Mouse (Mus musculus): ENCODE results near the gene Mars.
"Not testable (repeated sequence)": the region's sequence is repeated elsewhere in the genome, so short reads cannot be mapped to it uniquely, and the experiment has no call there.

Mars gene

DNA sequence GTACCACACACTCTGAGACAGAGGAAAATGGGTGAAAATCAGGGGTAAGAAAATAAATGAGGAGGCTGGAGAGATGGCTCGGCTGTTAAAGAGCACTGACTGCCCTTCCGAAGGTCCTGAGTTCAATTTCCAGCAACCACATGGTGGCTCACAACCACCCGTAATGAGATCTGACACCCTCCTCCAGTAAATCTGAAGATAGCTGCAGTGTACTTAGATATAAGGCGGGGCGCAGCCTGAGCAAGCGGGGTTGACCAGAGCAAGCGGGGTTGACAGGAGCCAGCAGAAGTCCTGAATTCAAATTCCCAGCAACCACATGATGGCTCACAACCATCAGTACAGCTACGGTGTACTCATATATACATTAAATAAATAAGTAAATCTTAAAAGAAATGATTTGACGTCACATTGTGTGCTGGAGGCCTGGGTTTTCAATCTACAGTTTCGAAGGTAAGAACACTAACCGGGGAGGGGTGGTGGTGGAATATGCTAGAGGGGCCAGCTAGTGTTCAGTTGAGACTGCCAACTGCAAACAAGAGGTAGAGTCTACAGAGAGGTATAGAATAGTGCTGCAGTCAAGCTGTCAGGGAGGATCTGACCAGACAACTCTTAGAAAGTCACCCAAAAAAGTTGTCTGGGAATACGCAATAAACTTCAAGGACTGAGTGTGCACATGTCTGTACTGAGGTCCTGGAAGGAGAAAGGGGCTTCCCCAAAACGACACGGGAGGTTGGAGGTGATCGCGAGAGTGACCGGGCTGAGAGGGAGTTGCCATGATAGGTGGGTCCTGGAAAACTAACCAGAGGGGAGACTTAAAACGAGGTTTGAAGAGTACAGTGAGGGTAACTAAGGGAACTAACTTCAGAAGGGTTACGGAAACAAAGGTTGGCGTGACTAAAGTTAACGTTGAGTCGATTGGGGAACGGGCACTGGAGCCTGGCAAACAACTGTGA is 787 bp downstream of the Mars start:
- peak in 1 of 2 experiments; percentile 60 for DNase-seq

DNA sequence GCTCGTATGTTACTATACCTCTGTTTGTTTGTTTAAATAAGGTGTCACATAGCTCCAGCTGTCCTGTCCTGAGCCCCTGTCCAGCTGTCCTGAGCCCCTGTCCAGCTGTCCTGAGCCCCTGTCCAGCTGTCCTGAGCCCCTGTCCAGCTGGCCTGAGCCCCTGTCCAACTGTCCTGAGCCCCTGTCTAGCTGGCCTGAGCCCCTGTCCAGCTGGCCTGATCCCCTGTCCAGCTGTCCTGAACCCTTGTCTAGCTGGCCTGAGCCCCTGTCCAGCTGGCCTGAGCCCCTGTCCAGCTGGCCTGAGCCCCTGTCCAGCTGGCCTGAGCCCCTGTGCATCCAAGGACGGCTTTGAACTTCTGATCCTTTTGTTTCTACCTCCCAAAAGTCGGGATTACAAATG is 2.4 kb downstream of the Mars start:
- not testable (repeated sequence) for DNase-seq

DNA sequence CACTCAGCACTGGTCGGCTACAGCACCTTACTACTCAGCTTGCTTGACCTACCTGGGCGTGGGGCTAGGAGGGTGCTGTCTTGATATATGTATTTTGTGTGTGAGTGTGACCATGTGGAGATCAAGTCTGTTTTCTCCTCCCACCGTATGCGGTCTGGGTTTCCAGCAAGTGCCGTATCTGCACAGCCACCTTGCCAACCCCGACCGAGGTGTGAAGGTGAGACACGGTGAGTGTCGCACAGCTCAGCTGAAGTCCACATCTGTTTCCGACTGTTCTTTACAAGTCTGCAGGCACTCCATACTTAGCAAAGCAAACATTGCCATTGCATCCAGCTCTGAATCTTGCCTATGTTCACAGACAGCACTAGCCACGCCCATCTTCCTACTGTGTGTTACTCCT is 8.4 kb downstream of the Mars start:
- DNase-seq, result no peak

DNA sequence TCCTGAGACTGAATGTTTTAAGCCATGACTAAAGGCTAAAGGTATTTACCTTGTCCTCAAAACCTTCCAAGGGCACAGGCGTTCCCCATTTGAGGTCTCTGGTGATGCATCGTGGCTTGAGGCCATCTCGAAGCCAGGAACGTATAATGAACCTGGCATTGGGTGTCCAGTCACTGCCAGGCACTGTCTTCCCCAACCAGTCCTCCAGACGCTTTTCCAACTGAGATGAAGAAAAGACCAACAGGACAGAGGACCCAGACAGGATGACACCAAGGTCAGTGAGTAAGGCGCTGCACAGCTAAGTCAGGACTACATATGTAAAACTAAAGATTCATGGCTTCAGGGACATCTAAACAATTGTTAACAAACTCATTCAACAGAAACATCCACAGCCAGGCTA is 11.2 kb downstream of the Mars start:
- no peak for DNase-seq

DNA sequence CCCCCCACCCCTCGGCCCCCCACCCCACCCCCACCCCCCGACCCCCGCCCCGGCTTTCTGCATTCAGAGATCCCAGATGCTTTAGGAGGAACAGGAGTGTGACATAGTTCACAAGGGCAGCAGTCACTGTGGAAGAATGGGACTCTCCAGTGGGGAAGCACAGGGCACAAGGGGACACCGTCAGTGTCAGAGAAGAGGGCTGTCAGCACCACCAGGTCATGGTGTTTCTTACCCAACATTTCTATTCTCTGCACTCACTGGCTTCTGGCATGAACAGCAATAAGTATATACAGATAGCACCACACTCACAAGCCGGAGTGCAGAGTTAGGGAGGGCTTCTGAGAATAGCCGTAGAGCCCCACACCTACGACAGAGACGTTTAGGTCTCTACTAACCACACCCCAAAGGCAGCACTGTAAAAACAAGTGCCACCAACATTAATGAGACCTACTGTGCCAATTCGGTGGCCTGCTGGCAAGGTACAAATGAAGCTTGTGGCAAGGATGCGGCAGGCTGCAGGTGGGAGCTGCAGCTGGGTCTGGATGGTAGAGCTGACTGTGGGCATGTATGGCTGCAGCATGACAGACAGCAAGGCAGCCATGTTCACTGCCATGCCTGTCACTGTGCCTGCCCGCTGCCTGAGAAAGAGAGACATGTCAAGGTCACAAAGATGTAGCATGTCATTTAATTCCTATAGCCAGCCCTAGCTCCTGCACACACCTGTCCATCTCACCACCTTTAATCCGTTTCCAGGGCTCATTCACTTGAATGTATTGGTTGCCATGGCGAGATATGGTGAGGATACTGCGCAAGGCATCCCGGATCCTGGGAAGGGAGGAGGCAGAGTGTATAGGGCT is 14.3 kb downstream of the Mars start:
- no peak for DNase-seq

DNA sequence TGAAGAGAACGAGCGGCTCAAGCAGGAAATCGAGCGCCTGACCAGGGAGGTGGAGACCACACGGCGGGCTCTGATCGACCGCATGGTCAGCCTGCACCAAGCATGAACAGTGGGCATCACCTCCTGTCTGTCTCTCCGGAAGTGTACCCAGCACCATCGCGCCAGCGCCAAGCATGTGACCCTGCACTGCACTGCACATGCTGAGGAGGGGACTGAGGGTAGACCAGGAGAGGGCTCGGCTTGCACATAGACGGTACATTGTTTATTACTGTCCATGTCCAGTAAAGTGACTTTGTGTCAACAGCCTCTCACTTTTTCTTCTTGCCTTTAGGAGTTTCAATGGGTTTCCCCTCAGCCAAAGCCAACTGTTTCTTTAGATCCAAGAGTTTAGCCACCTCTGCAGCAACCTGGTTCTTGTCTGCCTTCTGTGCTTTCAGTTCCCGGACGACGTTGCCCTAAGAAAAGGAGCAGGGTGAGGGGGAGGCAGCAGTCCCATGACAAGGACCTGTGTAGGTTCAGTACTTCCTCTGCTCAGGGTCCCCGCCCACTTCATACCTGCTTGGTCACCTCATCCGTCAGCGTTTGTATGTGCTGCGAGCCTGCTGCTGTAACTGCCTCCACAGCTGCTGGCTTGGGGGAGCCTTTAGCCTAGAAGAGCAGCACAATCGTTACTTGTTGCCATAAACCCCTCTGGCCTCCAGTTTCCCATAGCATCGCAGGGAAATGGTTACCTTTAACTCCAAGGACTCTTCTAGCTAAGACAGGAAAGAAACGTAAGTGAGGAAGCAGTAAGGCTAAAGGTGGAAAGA is 15.4 kb downstream of the Mars start:
- DNase-seq, result no peak

DNA sequence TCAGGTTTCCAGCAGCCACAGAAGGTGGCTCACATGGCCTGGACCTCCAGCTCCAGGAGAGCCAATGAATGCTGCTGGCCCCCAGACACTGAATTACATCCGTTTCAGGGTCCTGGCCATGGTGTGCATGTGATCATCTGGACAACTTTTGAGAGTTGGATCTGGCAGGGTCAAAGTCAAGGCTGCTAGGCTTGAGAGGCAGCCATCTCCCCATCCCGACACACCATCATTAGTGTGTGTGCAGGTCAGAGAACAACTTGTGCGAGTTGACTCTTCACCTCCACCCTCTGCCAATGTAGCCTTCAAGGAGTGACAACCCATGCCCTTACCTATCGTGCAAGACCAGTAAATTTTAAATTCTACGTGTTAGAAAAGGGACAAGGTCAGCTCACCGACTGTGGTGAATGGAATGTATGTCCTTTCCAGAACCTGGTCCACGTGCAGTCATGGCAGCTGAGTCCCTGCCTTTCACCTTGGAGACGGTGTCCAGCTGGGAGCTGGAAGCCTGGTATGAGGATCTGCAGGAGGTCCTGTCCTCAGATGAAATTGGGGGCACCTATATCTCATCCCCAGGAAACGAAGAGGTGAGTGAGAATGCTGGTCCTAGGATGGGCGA is 16.6 kb downstream of the Mars start:
- DNase-seq, result no peak

DNA sequence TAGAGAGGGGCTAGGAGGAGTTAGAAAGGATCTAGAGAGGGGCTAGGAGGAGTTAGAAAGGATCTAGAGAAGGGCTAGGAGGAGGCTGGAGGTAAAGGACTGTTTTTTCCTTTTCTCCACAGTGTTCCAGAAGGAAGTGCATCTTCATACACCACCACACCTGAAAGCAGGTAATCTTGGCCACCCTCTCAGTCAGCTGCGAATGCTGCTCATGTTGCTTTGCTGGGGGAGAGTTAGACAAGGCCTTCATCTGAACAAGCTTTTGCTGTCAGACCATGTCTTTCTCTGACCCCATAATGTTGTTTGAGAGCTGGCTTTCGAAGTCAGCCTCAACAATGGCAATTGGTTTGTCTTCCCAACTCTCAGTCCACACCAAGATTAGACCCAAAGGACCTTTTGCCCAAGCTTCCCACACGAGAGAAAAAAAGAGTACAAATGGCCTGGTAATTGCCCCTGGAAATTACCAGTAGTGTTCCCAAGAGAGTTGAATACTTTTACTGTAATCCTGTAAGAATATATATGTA is 17.9 kb downstream of the Mars start:
- no peak for DNase-seq

DNA sequence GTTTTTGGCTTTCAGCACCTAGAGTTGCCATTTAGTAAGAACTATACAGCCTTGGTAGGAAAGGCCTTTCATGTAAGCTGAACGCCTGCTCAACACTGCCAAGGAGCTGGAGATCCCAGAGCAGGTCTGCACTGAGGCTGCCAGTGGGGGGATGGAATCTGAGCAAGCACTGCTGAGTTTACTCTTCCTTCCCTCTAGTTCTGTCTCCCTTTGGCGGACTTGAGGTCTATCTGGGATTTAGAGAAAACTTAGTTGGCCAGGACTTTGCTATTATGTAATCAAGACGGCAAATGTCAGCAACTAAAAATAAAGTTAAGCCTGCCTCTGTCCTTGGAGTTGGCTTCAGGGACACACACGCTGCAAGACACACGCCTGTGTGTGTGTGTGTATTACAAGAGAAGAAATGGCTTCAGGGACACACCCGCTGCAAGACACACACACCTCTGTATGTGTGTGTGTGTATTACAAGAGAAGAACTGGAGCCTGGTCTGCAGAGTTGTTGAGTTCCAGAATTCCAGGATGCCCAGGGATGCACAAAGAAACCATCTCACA is 18.5 kb downstream of the Mars start:
- DNase-seq, result no peak

DNA sequence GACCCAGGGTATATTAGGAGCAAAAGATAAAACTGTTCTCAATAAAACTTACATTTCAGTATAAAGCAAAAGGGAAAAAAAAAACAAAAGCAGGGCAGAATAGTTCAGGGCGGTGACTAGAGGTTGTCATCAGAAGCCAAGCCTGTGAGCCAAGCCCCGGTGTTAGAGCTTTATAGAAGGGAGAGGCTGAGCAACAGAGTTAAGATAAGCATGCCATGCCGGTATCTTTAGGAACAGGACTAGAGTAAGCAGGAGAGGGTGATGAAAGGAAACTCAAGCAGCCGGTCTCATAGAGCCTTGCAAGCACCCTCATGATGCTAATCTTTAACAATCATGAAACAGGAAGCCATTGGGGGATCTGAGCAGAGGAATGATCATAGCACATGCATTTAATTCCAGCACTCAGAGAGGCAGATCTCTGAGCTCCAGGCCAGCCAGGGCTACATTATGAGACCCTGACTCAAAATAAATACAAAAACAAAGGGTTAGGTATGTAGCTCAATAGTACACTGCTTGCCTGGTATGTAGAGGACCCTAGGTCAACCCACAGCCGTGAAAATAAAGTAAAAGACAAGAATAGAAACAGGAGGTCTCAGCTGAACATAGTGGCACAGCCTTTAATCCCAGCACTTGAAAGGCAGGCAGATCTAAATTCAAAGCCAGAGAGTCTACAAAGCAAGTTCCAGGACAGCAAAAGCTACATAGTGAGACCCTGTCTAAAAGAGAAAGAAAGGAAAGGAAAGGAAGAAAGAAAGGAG is 19.5 kb downstream of the Mars start:
- no peak for DNase-seq

DNA sequence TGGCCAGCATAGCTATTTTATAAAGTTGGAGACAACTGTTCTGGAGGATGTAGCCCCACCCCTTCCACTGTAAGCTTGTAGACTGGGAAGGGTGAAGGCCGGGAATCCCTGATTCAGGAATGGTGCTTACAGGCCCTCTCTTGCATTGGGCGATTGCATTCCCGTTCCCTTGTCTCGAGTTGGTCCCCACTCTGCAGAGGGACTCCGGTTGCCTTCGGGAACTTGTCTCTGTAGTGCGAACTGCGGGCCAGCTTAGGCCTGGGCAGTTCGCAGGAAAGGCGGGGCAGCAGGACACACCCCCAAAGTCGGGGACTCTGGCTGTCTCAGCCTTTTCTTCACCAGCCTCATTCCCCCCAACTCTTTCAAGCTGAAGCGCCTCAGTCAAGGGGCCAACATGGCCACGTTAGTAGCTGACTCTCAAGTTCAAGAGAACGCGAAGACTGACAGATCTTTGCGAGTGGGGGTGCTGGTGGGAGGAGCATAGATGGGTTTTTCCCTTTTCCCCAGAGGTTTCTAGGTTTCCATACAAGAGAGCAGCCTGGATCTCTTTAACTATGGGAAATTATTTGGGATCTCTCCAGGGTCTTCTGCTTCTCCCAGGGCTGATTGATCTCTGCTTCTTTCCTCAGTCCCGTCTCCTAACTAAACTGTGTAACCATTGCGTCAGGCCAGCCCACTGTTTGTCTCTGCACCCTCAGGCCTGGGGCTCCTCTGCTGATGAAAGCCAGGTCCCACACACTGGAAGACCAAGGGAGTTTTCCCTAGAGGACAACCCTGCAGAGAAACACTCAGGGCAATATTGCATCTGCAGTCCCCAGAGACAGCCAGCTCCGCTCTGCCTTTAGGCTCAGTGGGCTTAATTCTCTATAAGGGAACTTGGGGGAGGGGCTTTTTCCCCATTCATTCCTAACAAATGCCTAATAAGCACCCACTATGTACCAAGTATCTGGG is 20.4 kb downstream of the Mars start:
- DNase-seq, result peak in 1 of 2 experiments; percentile 63

DNA sequence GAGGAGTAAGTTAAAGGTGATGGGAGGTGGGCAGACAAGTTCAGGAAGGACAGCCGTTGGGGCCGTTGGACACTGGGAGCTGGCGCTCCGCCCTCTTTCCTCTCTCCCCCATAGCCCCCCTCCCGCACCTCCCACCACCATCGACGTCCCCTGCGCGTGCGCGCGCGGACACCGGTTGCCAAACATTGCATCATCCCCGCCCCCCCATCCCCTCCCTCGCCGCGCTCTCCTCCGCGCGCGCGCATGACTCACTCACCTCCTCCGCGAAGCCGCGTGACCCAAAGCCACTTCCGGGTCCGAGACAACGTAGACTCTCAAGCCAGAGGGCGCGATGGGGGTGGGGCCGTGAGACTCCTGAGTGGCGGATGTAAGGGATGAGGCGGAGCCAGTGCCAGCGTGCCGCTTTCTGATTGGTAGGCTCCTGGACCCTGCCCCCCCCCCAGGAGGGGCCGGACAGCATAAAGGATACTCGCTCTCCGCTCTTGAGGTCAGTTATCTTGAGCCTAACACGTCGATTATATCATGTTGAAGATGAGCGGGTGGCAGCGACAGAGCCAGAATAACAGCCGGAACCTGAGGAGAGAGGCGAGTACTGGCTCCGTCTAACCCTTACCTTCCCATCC is 21.2 kb downstream of the Mars start:
- peak; percentile 100 for DNase-seq

DNA sequence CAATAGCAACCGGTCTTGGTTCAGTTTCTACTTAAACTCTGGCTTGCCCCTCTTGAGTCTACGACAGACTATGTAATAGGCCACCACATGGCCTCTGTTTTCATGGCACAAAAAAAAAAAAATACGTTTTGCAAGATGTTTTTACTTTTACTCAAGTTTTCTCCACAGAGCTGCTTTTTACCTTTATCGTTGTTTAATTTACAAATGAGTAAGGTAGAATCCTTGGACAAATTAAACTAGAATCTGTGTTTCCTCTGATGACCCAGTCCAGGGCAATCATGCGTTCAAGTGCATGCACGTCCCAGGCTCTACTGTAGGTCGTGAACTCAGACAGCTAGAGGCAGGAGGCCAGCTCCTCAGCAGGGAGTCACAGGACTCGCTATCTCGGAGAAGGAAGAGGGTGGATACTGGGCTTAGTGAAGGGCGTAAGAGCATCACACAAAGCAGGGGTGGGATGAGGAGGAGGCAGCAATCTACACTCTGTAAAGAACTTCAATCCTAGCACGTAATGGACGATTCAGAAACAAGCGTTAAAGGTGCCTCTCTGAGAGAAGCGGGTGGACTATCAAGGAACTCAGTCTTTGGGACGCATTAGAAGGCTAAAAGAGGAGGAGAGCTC is 21.9 kb downstream of the Mars start:
- peak; percentile 97 for DNase-seq

DNA sequence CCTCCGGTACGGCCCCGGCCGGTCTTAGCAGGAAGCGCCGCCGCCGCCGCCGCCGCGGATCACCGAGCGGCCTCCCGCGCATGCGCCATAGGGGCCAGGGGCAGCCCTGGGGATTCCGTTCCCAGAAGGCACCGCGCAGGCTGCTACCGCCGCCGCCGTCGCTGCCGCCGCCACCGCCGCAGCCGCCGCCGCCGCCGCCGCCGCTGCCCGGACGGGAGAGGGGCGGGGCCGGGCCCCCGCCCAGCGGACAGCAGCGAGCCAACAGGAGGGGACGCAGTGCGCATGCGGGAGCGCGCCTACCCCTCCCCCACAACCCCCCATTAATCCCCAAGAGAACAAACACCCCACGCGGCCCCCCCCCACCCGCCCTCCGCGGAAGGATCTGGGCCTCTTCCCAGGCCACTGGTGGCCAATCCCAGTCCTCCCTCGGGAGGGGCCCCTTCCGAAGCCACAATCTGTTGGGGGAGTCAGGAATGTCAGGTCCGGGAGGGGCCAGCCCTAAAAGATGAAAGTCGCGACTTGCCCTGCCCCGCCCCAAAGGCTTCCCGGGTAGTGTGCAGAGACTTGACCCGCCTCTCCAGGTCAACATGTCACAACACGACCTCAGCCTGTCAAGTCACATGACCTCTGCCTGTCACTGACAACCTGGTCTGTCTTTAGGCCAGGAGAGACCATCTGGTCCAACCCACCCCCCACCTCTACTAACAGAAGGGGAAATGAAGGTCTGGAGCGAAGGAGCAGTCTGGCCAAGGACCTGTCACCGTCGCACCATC is 22.6 kb downstream of the Mars start, which contains the start of gene Mbd6:
Gene Mbd6 (minus strand): TSS at position 219 of the 773 bp plus-strand sequence.
- peak; percentile 95 to 96 for DNase-seq

DNA sequence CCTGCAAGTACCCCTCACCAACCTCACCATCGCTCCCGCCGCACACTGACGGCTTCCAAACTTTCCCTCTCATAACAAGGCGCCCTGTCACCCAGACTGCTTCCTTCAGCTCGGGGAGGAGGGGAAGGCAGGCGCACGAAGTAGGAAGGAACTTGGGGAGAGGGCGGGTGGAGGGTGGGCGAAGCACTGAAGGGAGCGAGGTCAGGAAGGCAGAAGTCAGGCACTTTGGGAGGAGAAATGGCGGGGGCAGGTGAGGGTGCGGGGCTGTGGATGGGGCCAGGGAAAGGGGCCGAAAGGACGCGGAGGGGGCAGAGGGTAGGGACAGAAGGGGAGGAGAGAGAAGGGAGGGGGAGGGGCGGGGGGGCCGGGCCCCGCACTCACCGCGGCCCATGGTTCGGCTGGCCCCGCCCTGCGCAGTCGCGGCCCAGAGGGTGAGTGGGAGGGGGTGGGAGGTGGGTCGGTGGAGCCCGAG is 23.2 kb downstream of the Mars start:
- DNase-seq, result peak in 1 of 2 experiments; percentile 76

DNA sequence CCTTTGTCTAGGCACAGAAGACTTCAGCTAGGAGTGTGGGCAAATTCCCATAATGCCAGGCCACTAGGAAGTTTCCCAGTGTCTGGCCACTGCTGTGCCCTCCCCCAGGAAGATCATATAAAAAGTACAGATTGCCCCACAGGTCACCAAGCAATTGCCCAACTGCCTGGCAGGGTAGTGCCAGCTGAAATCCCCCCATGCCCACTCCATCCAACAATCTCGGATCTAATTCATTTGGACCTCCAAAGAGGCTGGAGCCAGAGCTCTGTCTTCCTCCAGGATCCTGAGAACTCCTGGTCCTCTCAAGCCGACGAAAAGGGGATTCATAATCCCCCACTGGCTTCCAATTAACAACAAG is 23.7 kb downstream of the Mars start:
- peak in 1 of 2 experiments; percentile 44 for DNase-seq

DNA sequence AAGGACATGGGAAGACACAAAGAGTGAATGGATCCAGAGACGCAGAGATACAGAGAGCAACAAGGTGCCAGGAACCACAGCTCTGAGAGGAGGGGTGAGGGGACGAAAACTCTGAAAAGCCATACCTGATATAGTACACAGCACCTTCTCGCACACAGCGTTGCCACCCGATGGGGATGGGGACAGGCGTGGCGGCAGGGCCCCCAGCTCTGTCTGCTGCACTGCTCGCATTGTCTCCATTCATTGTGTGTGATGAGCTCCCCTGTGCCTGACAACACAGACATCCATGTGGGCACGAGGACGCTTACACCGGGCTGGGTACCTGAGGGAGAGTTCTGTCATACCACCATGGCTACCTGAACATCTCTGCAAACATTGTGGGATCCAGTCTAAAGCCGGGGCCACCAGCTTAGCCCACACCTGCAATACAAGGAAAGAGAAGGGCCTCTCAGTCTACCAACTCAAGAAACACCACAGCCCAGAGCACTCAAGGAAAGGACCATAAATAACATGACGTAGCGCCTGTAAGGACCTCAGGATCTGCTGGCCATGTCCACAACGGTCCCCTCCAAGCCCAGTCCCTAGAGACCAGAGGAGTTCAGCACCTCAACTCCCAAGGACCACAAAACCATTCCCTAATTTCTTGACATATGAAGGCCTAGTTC is 24.2 kb downstream of the Mars start:
- peak; percentile 26 to 44 for DNase-seq

Measured in cerebellum, postnatal 10 days (tissue).